ENCODE assay signal across 8 mouse cellular contexts in genomic region chr5:139423026-139423865, GRCm38 (mm10). TPM values are rescaled to one million over a fixed set of nuclear protein-coding genes. Genes with fewer than 3 reads are reported as not detected.
DNase-seq lines count a peak whose midpoint lies in the region; ATAC-seq lines count a peak whose summit lies in the region.

Gene Gper1, plus strand, starts transcription at chr5:139423151.

- 62% methylated on average over 21 of the region's 21 CpGs for WGBS in heart, embryonic 10.5 days
- 60% methylated on average over 21 of the region's 21 CpGs for WGBS in embryonic facial prominence, embryonic 13.5 days
- WGBS in intestine, embryonic 14.5 days = 47% methylated on average over 21 of the region's 21 CpGs
- WGBS in midbrain, embryonic 15.5 days = 44% methylated on average over 21 of the region's 21 CpGs

- no peak within 1 kb of the TSS for H3K27ac ChIP-seq in heart, embryonic 10.5 days
- no peak within 1 kb of the TSS; the same call in 1 of the 2 replicates for H3K27ac ChIP-seq in embryonic facial prominence, embryonic 13.5 days
- no peak within 1 kb of the TSS for H3K27ac ChIP-seq in intestine, embryonic 14.5 days (ENCODE audit: low read depth)
- H3K27ac ChIP-seq in midbrain, embryonic 15.5 days = peak within 1 kb of the TSS; percentile 49

- peak within 1 kb of the TSS; percentile 58 for H3K9ac ChIP-seq in embryonic facial prominence, embryonic 13.5 days
- H3K9ac ChIP-seq in intestine, embryonic 14.5 days (ENCODE audit: low read length) = no peak within 1 kb of the TSS
- H3K9ac ChIP-seq in midbrain, embryonic 15.5 days = peak within 1 kb of the TSS; percentile 19

- H3K36me3 ChIP-seq in heart, embryonic 10.5 days = peaks cover 2% of the 10 kb centered on the region; the same call in 1 of the 2 replicates
- peaks cover 3% of the 10 kb centered on the region; the same call in 1 of the 2 replicates for H3K36me3 ChIP-seq in embryonic facial prominence, embryonic 13.5 days
- no peaks in the 10 kb centered on the region for H3K36me3 ChIP-seq in intestine, embryonic 14.5 days (ENCODE audit: control insufficient read depth, insufficient read depth, low read length)
- H3K36me3 ChIP-seq in midbrain, embryonic 15.5 days (replicated peaks) = no peaks in the 10 kb centered on the region

- H3K9me3 ChIP-seq in heart, embryonic 10.5 days = no peaks in the 10 kb centered on the region
- no peaks in the 10 kb centered on the region for H3K9me3 ChIP-seq in embryonic facial prominence, embryonic 13.5 days
- no peaks in the 10 kb centered on the region for H3K9me3 ChIP-seq in intestine, embryonic 14.5 days (ENCODE audit: control insufficient read depth, low read length)
- H3K9me3 ChIP-seq in midbrain, embryonic 15.5 days = no peaks in the 10 kb centered on the region

- peak within 1 kb of the TSS; percentile 19; the same call in 1 of the 2 replicates for H3K4me3 ChIP-seq in heart, embryonic 10.5 days
- peak within 1 kb of the TSS; percentile 23; the same call in 1 of the 2 replicates for H3K4me3 ChIP-seq in embryonic facial prominence, embryonic 13.5 days
- H3K4me3 ChIP-seq in intestine, embryonic 14.5 days (ENCODE audit: low read depth, low read length) = peak within 1 kb of the TSS; percentile 14; the same call in 1 of the 2 replicates
- H3K4me3 ChIP-seq in midbrain, embryonic 15.5 days = peak within 1 kb of the TSS; percentile 27

- peak within 1 kb of the TSS; percentile 47 for H3K4me2 ChIP-seq in embryonic facial prominence, embryonic 13.5 days
- peak within 1 kb of the TSS; percentile 22 for H3K4me2 ChIP-seq in intestine, embryonic 14.5 days (ENCODE audit: low read length)
- peak within 1 kb of the TSS; percentile 30 for H3K4me2 ChIP-seq in midbrain, embryonic 15.5 days

- no peak for DNase-seq in heart, embryonic 10.5 days (ENCODE audit: low spot score)
- no peak for DNase-seq in heart, adult 18-20 months
- peak; percentile 76 for DNase-seq in NIH3T3 (ENCODE audit: low read depth)
- DNase-seq in intestine, embryonic 14.5 days (ENCODE audit: low spot score) = peak; percentile 65

- peaks cover 30% of the 10 kb centered on the region for H3K4me1 ChIP-seq in heart, embryonic 10.5 days
- H3K4me1 ChIP-seq in embryonic facial prominence, embryonic 13.5 days = peaks cover 10% of the 10 kb centered on the region
- H3K4me1 ChIP-seq in intestine, embryonic 14.5 days (replicated peaks; ENCODE audit: control insufficient read depth, insufficient read depth, low read length) = peaks cover 20% of the 10 kb centered on the region; the same call in 1 of the 2 replicates
- H3K4me1 ChIP-seq in midbrain, embryonic 15.5 days = peaks cover 34% of the 10 kb centered on the region

- ATAC-seq in embryonic facial prominence, embryonic 13.5 days (ENCODE audit: insufficient number of reproducible peaks, insufficient read depth, low FRiP score, low TSS enrichment, low read depth) = no peak
- no peak; the same call in 1 of the 2 replicates for ATAC-seq in intestine, embryonic 14.5 days (replicated peaks; ENCODE audit: low FRiP score, low TSS enrichment, low read depth)
- no peak for ATAC-seq in midbrain, embryonic 15.5 days (replicated peaks)
- ATAC-seq in CD4-positive, CD25-positive, alpha-beta regulatory T cell, adult 4 months = no peak
- no peak for ATAC-seq in granulocyte monocyte progenitor cell, adult 5-6 weeks (replicated peaks; ENCODE audit: poor library complexity, severe bottlenecking)

- H3K27me3 ChIP-seq in heart, embryonic 10.5 days (ENCODE audit: insufficient read depth, poor library complexity, severe bottlenecking) = peaks cover 85% of the 10 kb centered on the region
- H3K27me3 ChIP-seq in embryonic facial prominence, embryonic 13.5 days = no peaks in the 10 kb centered on the region
- H3K27me3 ChIP-seq in intestine, embryonic 14.5 days (replicated peaks; ENCODE audit: control insufficient read depth, insufficient read depth, low read length) = no peaks in the 10 kb centered on the region
- no peaks in the 10 kb centered on the region for H3K27me3 ChIP-seq in midbrain, embryonic 15.5 days (replicated peaks)

RNA-seq across cellular contexts. Expression of gene Gper1, which starts in this region (rescaled TPM):
- 0.26 and 0.36 TPM in 2 replicates for polyA plus RNA-seq in heart, embryonic 10.5 days (2016; fragmentation: Nextera tagmentation; extraction: Ambion mirVana)
- 1 to 10 TPM; 1.1 to 1.3 TPM for total RNA-seq in heart, adult 18-20 months (2021)
- 1.2 and 1.6 TPM in 2 replicates for polyA plus RNA-seq in embryonic facial prominence, embryonic 13.5 days (2015; fragmentation: Nextera tagmentation; extraction: Ambion mirVana)
- 1.9 and 2.1 TPM in 2 replicates for polyA plus RNA-seq in intestine, embryonic 14.5 days (2014; fragmentation: Nextera tagmentation; extraction: Ambion mirVana)
- 8.2 and 9.5 TPM in 2 replicates for polyA plus RNA-seq in midbrain, embryonic 15.5 days (2015; fragmentation: Nextera tagmentation; extraction: Ambion mirVana)
- not detected for polyA plus RNA-seq in CD4-positive, CD25-positive, alpha-beta regulatory T cell, adult 4 months (2017; shearing (Covaris generic))
- total RNA-seq in granulocyte monocyte progenitor cell, adult 5-6 weeks (2014; fragmentation: Nextera tagmentation) = not detected in 2 replicates
- not detected in 2 replicates for total RNA-seq in granulocyte monocyte progenitor cell, adult 5-6 weeks (2017)

Comparison
In these comparisons a context has a peak if more than half of its experiments do, and no peak if none do; other contexts are left out.
1. DNase-seq: peak in NIH3T3 (single experiment) and intestine, embryonic 14.5 days (single experiment); none in heart, embryonic 10.5 days (single experiment) and heart, adult 18-20 months (0 of 2).
2. Peak in every context shown above with its lines, with median percentiles within 50 percentile points of each other: H3K4me3 ChIP-seq and H3K4me2 ChIP-seq.